Mouse (Mus musculus) MEL (cell line): ENCODE results near the gene Atp1a4. TPM values are rescaled to one million over a fixed set of nuclear protein-coding genes. Genes with fewer than 3 reads are reported as not detected.

Experiments used
- DNase-seq: peaks from one replicate; pipeline ENCODE4 v3.0.0; 2011; ENCODE audit warnings: low read depth, low spot score
- H3K27ac ChIP-seq: 2 replicates; pipeline ENCODE4 v1.5.1; 2012; ENCODE audit warnings: low read depth, mild to moderate bottlenecking, control low read depth, low read length, moderate library complexity; ENCODE audit not compliant: control insufficient read depth
- H3K27me3 ChIP-seq, 2 experiments: fragments of 150-350 bp in 1 of 2; sonication (generic) in 1 of 2; 2 replicates each; pipeline ENCODE4 v1.6.1; 2012; ENCODE audit warnings: low read length in 2 of 2, mild to moderate bottlenecking in 2 of 2, improper control_type of control experiment in 1 of 2, moderate library complexity in 1 of 2; ENCODE audit not compliant: insufficient read depth in 2 of 2, control insufficient read depth in 1 of 2
- H3K36me3 ChIP-seq, 2 experiments: 2 replicates each; pipeline ENCODE4 v1.6.1; 2012 to 2014; ENCODE audit warnings: low read length in 2 of 2, improper control_type of control experiment in 1 of 2, inconsistent platforms in 1 of 2, mild to moderate bottlenecking in 1 of 2; ENCODE audit not compliant: insufficient read depth in 2 of 2, control insufficient read depth in 1 of 2
- H3K4me1 ChIP-seq, 2 experiments: fragments of 150-350 bp in 1 of 2; sonication (generic) in 1 of 2; 2 replicates each; pipeline ENCODE4 v1.6.1; 2012; ENCODE audit warnings: low read length in 2 of 2, improper control_type of control experiment in 1 of 2, mild to moderate bottlenecking in 1 of 2; ENCODE audit not compliant: insufficient read depth in 2 of 2, control insufficient read depth in 1 of 2
- H3K4me3 ChIP-seq, 2 experiments: fragments of 150-350 bp in 1 of 2; sonication (generic) in 1 of 2; 2 replicates each; pipeline ENCODE4 v1.5.1; 2012; ENCODE audit warnings: low read depth in 2 of 2, low read length in 2 of 2, mild to moderate bottlenecking in 2 of 2, moderate library complexity in 2 of 2, control low read depth in 1 of 2, improper control_type of control experiment in 1 of 2; ENCODE audit not compliant: control insufficient read depth in 1 of 2, insufficient read depth in 1 of 2
- H3K79me2 ChIP-seq: 2 replicates; pipeline ENCODE4 v1.6.1; 2012; ENCODE audit warnings: mild to moderate bottlenecking, low read length, moderate library complexity; ENCODE audit not compliant: control insufficient read depth, poor library complexity, insufficient read depth
- H3K9ac ChIP-seq: 2 replicates; pipeline ENCODE4 v1.6.1; 2012; ENCODE audit warnings: low read depth, mild to moderate bottlenecking, control low read depth, low read length, moderate library complexity; ENCODE audit not compliant: control insufficient read depth, poor library complexity, severe bottlenecking
- H3K9me3 ChIP-seq: fragments of 150-350 bp; sonication (generic); replicated peaks from 2 replicates; pipeline ENCODE4 v1.6.1; 2012; ENCODE audit warnings: mild to moderate bottlenecking, low read length, improper control_type of control experiment, moderate library complexity; ENCODE audit not compliant: insufficient read depth
- BHLHE40 ChIP-seq: IDR thresholded peaks from 2 replicates; pipeline ENCODE4 v1.6.1; 2012; ENCODE audit warnings: low read depth, mild to moderate bottlenecking, inconsistent platforms, low read length, improper control_type of control experiment, borderline replicate concordance
- E2F4 ChIP-seq: IDR thresholded peaks from 2 replicates; pipeline ENCODE4 v1.6.1; 2011; ENCODE audit warnings: low read depth, low read length, improper control_type of control experiment, borderline replicate concordance
- EP300 ChIP-seq, 2 experiments: IDR thresholded peaks; 2 replicates each; pipeline ENCODE4 v1.6.1; 2011; ENCODE audit warnings: improper control_type of control experiment in 2 of 2, low read length in 2 of 2, low read depth in 1 of 2, mild to moderate bottlenecking in 1 of 2
- ETS1 ChIP-seq: IDR thresholded peaks from 2 replicates; pipeline ENCODE4 v1.6.1; 2012; ENCODE audit warnings: low read depth, mild to moderate bottlenecking, inconsistent platforms, low read length, improper control_type of control experiment, moderate library complexity
- GABPA ChIP-seq: IDR thresholded peaks from 2 replicates; pipeline ENCODE4 v1.6.1; 2012; ENCODE audit warnings: low read depth, mild to moderate bottlenecking, inconsistent platforms, low read length, improper control_type of control experiment, moderate library complexity
- HCFC1 ChIP-seq: IDR thresholded peaks from 2 replicates; pipeline ENCODE4 v1.6.1; 2012; ENCODE audit warnings: low read depth, mild to moderate bottlenecking, inconsistent platforms, low read length, improper control_type of control experiment, moderate library complexity
- MAX ChIP-seq: IDR thresholded peaks from 2 replicates; pipeline ENCODE4 v1.6.1; 2011; ENCODE audit warnings: low read length, improper control_type of control experiment
- MYC ChIP-seq: IDR thresholded peaks from 2 replicates; pipeline ENCODE4 v1.6.1; 2011; ENCODE audit warnings: low read depth, mild to moderate bottlenecking, low read length, improper control_type of control experiment, moderate library complexity
- NELFE ChIP-seq: IDR thresholded peaks from 2 replicates; pipeline ENCODE4 v1.6.1; 2011; ENCODE audit warnings: low read depth, low read length, improper control_type of control experiment
- POLR2AphosphoS2 ChIP-seq: IDR thresholded peaks from 2 replicates; pipeline ENCODE4 v1.6.1; 2011; ENCODE audit warnings: low read length, improper control_type of control experiment
- POLR2AphosphoS5 ChIP-seq: IDR thresholded peaks from 2 replicates; pipeline ENCODE4 v1.6.1; 2012; ENCODE audit warnings: low read depth, borderline replicate concordance, mild to moderate bottlenecking, inconsistent platforms, low read length, moderate library complexity, mixed read lengths
- SIN3A ChIP-seq: IDR thresholded peaks from 2 replicates; pipeline ENCODE4 v1.6.1; 2012; ENCODE audit warnings: low read length, improper control_type of control experiment, inconsistent platforms
- TAL1 ChIP-seq: IDR thresholded peaks from 2 replicates; pipeline ENCODE4 v1.6.1; 2012; ENCODE audit warnings: mild to moderate bottlenecking, inconsistent platforms, low read length, moderate library complexity, mixed read lengths
- TBP ChIP-seq: IDR thresholded peaks from 2 replicates; pipeline ENCODE4 v1.8.0; 2011; ENCODE audit warnings: low read depth, low read length, improper control_type of control experiment
- USF2 ChIP-seq, 2 experiments: IDR thresholded peaks; 2 replicates each; pipeline ENCODE4 v1.6.1; 2011 to 2012; ENCODE audit warnings: improper control_type of control experiment in 2 of 2, low read length in 2 of 2, borderline replicate concordance in 1 of 2, inconsistent platforms in 1 of 2, low read depth in 1 of 2, mild to moderate bottlenecking in 1 of 2; ENCODE audit not compliant: insufficient read depth in 1 of 2
- ZC3H11A ChIP-seq: IDR thresholded peaks from 2 replicates; pipeline ENCODE4 v1.6.1; 2012; ENCODE audit warnings: low read depth, mild to moderate bottlenecking, inconsistent platforms, low read length, improper control_type of control experiment
- ZMIZ1 ChIP-seq: IDR thresholded peaks from 2 replicates; pipeline ENCODE4 v1.6.1; 2012; ENCODE audit warnings: low read depth, mild to moderate bottlenecking, inconsistent platforms, low read length, improper control_type of control experiment, moderate library complexity
- polyA plus RNA-seq, 2 experiments: library from polyadenylated mRNA; stranded (reverse) in 1 of 2; unstranded in 1 of 2; fragments of >175 nt in 1 of 2; fragments of >200 nt in 1 of 2; gene quantifications; 2 replicates each; pipeline versions ENCODE4 v1.2.1 to v1.2.4; 2012; ENCODE audit warnings: low replicate concordance in 2 of 2, low read depth in 1 of 2; ENCODE audit not compliant: insufficient read length in 2 of 2, insufficient read depth in 1 of 2, missing spikeins in 1 of 2
- total RNA-seq: library from RNA; depleted of rRNA; stranded (reverse); fragments of 300-350 nt; gene quantifications from 2 replicates; pipeline ENCODE4 v1.2.3, GENCODE M21; 2012

Gene Atp1a4
- total and polyA plus RNA-seq, 3 experiments, result not detected

GRCm38 (mm10) chr1:172306885-172307284, 48.7 kb upstream of the Atp1a4 start:
- peaks cover 0 to 36% of the 10 kb centered on the region in 2 experiments; a peak in 2 of 4 replicates for H3K36me3 ChIP-seq
- H3K9ac ChIP-seq, result no peak overlapping the region
- H3K27me3 ChIP-seq, result no peaks in the 10 kb centered on the region
- H3K9me3 ChIP-seq, result no peaks in the 10 kb centered on the region
- DNase-seq, result no peak
- H3K4me3 ChIP-seq, result no peak overlapping the region
- H3K4me1 ChIP-seq, result peaks cover 11 to 41% of the 10 kb centered on the region in 2 experiments
- TF ChIP-seq SIN3A, result no peak
- no peak for TF ChIP-seq TAL1
- TF ChIP-seq GABPA, result no peak
- TF ChIP-seq E2F4, result no peak
- TF ChIP-seq ZMIZ1, result no peak
- no peak for TF ChIP-seq BHLHE40
- no peak for TF ChIP-seq MYC
- TF ChIP-seq TBP, result no peak
- TF ChIP-seq POLR2AphosphoS2, result no peak
- TF ChIP-seq ETS1, result no peak
- TF ChIP-seq EP300 (IDR thresholded peaks at IDR 0.05; ENCODE audit: low read depth in 1 of 2, low read length in 2 of 2), result no peak
- TF ChIP-seq MAX, result no peak
- no peak for TF ChIP-seq ZC3H11A
- TF ChIP-seq HCFC1, result no peak
- no peak for TF ChIP-seq USF2 (IDR thresholded peaks at IDR 0.05; ENCODE audit: borderline replicate concordance in 1 of 2, insufficient read depth in 1 of 2, low read depth in 1 of 2, low read length in 2 of 2)
- no peak for TF ChIP-seq NELFE
- TF ChIP-seq, all 39 proteins: peak for 0
- peaks cover 2% of the 10 kb centered on the region; the same call in 1 of the 2 replicates for H3K79me2 ChIP-seq
- no peak overlapping the region for H3K27ac ChIP-seq

GRCm38 (mm10) chr1:172306196-172306595, 48.0 kb upstream of the Atp1a4 start:
- H3K9me3 ChIP-seq, result no peaks in the 10 kb centered on the region
- H3K27me3 ChIP-seq, result no peaks in the 10 kb centered on the region
- H3K27ac ChIP-seq, result no peak overlapping the region
- no peak overlapping the region for H3K9ac ChIP-seq
- TF ChIP-seq POLR2AphosphoS5 (no peak), EP300 (IDR thresholded peaks at IDR 0.05; ENCODE audit: low read depth in 1 of 2, low read length in 2 of 2) (0 out of 4 replicates have a peak, but pooled peaks of 1 of the 2 experiments have one; percentile 12)
- DNase-seq, result peak; percentile 17
- peaks cover 2% of the 10 kb centered on the region; the same call in 1 of the 2 replicates for H3K79me2 ChIP-seq
- H3K4me3 ChIP-seq, result no peak overlapping the region
- H3K36me3 ChIP-seq, result peaks cover 0 to 38% of the 10 kb centered on the region in 2 experiments; a peak in 2 of 4 replicates
- peaks cover 11 to 45% of the 10 kb centered on the region in 2 experiments for H3K4me1 ChIP-seq
